Mouse (Mus musculus) kidney, embryonic 16.5 days (tissue): ENCODE measurements around the gene Efna2. TPM values are rescaled to one million over a fixed set of nuclear protein-coding genes. Genes with fewer than 3 reads are reported as not detected.
A peak's percentile ranks its signal among the peaks of the same experiment; 100 is the strongest.
"Not testable (repeated sequence)": the region's sequence is repeated elsewhere in the genome, so short reads cannot be mapped to it uniquely, and the experiment has no call there.

Source experiments
- ATAC-seq: fragments of 200-750 bp; cut with Nextera tagmentation; 2 replicates; pipeline ENCODE4 v1.8.0; 2017; ENCODE audit warnings: moderate TSS enrichment; ENCODE audit not compliant: low FRiP score, low TSS enrichment
- H3K27ac ChIP-seq: fragments of 300-500 bp; sonication (generic); 2 replicates; pipeline ENCODE4 v1.5.1; 2014; ENCODE audit warnings: low read length
- H3K27me3 ChIP-seq: fragments of 300-500 bp; sonication (generic); 2 replicates; pipeline ENCODE4 v1.6.1; 2014; ENCODE audit warnings: low read length, control low read depth, mixed read lengths; ENCODE audit not compliant: insufficient read depth
- H3K36me3 ChIP-seq: fragments of 300-500 bp; sonication (generic); 2 replicates; pipeline ENCODE4 v1.6.1; 2014; ENCODE audit warnings: low read length, control low read depth, mixed read lengths; ENCODE audit not compliant: insufficient read depth
- H3K4me1 ChIP-seq: fragments of 300-500 bp; sonication (generic); 2 replicates; pipeline ENCODE4 v1.6.1; 2014; ENCODE audit warnings: low read length, control low read depth, mixed read lengths; ENCODE audit not compliant: insufficient read depth
- H3K4me2 ChIP-seq: fragments of 300-500 bp; sonication (generic); replicated peaks from 2 replicates; pipeline ENCODE4 v1.6.1; 2014; ENCODE audit warnings: low read depth, low read length
- H3K4me3 ChIP-seq: fragments of 300-500 bp; sonication (generic); 2 replicates; pipeline ENCODE4 v1.5.1; 2014; ENCODE audit warnings: mild to moderate bottlenecking, low read length
- H3K9ac ChIP-seq: fragments of 300-500 bp; sonication (generic); replicated peaks from 2 replicates; pipeline ENCODE4 v1.6.1; 2014; ENCODE audit warnings: low read length
- H3K9me3 ChIP-seq: fragments of 300-500 bp; sonication (generic); 2 replicates; pipeline ENCODE4 v1.6.1; 2016; ENCODE audit warnings: low read length, control low read depth
- WGBS: fragments of 180-500 bp; shearing (Covaris S2); extraction: QIAGEN DNeasy Blood & Tissue Kit; methylation state at CpG from one replicate; pipeline ENCODE4 v1.1.7; 2014; 5-methylcytosine and 5-hydroxymethylcytosine counted together
- polyA plus RNA-seq: library from polyadenylated mRNA; unstranded; fragments of >200 nt; fragmentation: Nextera tagmentation; extraction: Ambion mirVana; gene quantifications from 2 replicates; pipeline ENCODE4 v1.2.1, GENCODE M21; 2015

Efna2 gene
- polyA plus RNA-seq, 1 experiment from 2014 or later: 11.0 TPM

DNA sequence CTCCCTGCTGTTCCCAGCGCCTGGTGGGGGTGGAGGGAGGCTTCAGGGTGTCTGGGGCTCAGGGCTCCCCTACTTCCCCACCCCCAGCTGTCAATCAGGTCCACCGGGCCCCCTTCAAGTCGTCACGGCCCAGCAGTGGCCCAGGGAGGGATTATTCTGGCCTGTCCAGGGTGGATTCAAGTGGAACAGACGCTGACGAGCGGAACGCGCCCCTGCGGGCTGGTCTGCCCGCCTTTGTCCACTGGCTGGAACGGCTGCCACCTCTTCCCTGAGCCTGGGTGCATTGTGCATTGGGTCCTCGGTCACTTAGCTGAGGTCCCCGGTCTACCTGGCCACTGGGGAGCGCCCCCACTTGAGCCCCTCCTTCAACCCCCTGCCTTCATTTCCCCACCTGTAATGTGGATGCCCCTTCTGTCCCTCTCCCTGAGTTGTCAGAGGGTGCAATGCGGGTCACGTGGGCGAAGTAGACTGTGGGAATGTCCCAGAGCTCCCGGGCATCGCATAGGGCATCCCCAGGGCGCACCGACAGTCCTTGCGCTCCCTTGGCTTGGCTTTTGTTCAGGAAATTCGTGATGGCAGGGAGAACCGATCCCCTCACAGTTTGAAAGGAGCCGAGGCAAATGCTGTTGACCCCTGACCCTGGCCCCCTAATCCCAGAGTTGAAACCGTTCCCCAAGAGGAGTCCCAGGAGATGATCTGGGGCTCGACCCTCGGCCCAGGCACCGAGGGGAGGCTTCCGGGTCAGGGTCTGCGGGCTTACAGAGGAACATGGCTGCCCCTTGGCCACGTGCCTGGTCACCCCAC, 17.7 kb downstream of the Efna2 start:
- Histone ChIP-seq H3K9me3 (no peaks in the 10 kb centered on the region), H3K4me2 (no peak overlapping the region), H3K9ac (peak overlapping the region; percentile 44; the same call in 1 of the 2 replicates), H3K27me3 (peaks cover 3% of the 10 kb centered on the region; the same call in 1 of the 2 replicates), H3K27ac (no peak overlapping the region), H3K4me1 (peaks cover 7% of the 10 kb centered on the region), H3K36me3 (no peaks in the 10 kb centered on the region), H3K4me3 (no peak overlapping the region)
- ATAC-seq: peak; percentile 48; the same call in 1 of the 2 replicates
- WGBS: 55% methylated on average over 33 of the region's 33 CpGs

DNA sequence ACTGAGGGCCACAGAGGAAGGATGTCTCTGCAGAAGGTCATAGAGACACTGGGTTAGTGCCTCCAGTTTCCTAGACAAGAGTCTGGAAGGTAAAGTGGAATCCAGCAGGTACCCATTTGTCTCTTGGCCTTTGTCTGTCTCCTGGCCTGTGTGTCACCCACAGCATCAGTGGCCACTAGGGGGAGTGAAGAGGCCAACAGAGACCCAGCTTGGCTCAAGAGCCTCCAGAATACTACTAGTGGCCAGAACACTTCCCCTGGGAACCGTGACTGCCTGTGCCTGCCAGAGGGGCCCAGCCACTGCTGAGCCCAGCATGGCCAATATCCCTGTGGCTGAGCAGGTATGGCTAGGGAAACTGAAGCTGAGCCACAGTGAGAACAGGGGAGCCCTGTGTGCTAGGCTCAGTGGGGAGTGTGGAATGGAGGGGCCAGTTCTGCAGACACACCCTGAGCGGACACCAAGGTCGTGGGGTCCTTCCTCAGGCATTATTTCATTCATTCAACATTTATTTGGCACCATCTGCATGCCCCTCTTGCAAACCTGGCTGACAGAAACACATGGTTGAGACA, 20.2 kb downstream of the Efna2 start:
- no peaks in the 10 kb centered on the region for H3K9me3 ChIP-seq
- peak; percentile 84 for ATAC-seq
- peaks cover 11% of the 10 kb centered on the region for H3K4me1 ChIP-seq
- no peak overlapping the region for H3K4me3 ChIP-seq
- no peak overlapping the region for H3K4me2 ChIP-seq
- no peaks in the 10 kb centered on the region for H3K27me3 ChIP-seq
- H3K9ac ChIP-seq: no peak overlapping the region
- 53% methylated on average over 3 of the region's 3 CpGs for WGBS
- no peaks in the 10 kb centered on the region for H3K36me3 ChIP-seq
- H3K27ac ChIP-seq: no peak overlapping the region

GRCm38 (mm10) chr10:80200485-80200884, 21.2 kb downstream of the Efna2 start:
- Histone ChIP-seq H3K9ac (no peak overlapping the region), H3K27me3 (no peaks in the 10 kb centered on the region), H3K36me3 (no peaks in the 10 kb centered on the region), H3K9me3 (no peaks in the 10 kb centered on the region), H3K27ac (no peak overlapping the region), H3K4me1 (peaks cover 11% of the 10 kb centered on the region), H3K4me2 (no peak overlapping the region), H3K4me3 (no peak overlapping the region)
- no peak for ATAC-seq
- 71% methylated on average over 6 of the region's 6 CpGs for WGBS

- ATAC-seq: no peak
- Histone ChIP-seq H3K9ac (no peak overlapping the region), H3K27ac (no peak overlapping the region), H3K36me3 (no peaks in the 10 kb centered on the region), H3K27me3 (no peaks in the 10 kb centered on the region; the same call in 1 of the 2 replicates), H3K4me1 (peaks cover 9% of the 10 kb centered on the region), H3K4me3 (no peak overlapping the region), H3K9me3 (no peaks in the 10 kb centered on the region), H3K4me2 (no peak overlapping the region)
- 31% methylated on average over 7 of the region's 7 CpGs for WGBS
These were observed 24.8 kb downstream of the Efna2 start for GRCm38 (mm10) chr10:80204055-80204454.

- H3K27me3 ChIP-seq: no peaks in the 10 kb centered on the region; the same call in 1 of the 2 replicates
- H3K9ac ChIP-seq: no peak overlapping the region
- ATAC-seq: no peak
- H3K4me3 ChIP-seq: no peak overlapping the region
- no peak overlapping the region for H3K27ac ChIP-seq
- no peak overlapping the region for H3K4me2 ChIP-seq
- peaks cover 11% of the 10 kb centered on the region for H3K4me1 ChIP-seq
- 79% methylated on average over 1 of the region's 1 CpGs for WGBS
- H3K36me3 ChIP-seq: no peaks in the 10 kb centered on the region
- no peaks in the 10 kb centered on the region for H3K9me3 ChIP-seq
These were observed 27.9 kb downstream of the Efna2 start for GRCm38 (mm10) chr10:80207201-80207600.

- Histone ChIP-seq H3K4me3 (no peak overlapping the region), H3K9ac (no peak overlapping the region), H3K27ac (no peak overlapping the region), H3K4me1 (peaks cover 11% of the 10 kb centered on the region), H3K36me3 (no peaks in the 10 kb centered on the region), H3K27me3 (no peaks in the 10 kb centered on the region; the same call in 1 of the 2 replicates), H3K9me3 (no peaks in the 10 kb centered on the region), H3K4me2 (no peak overlapping the region)
- no peak for ATAC-seq
- 68% methylated on average over 10 of the region's 10 CpGs for WGBS
These were observed 28.4 kb downstream of the Efna2 start for GRCm38 (mm10) chr10:80207676-80208075.

GRCm38 (mm10) chr10:80208248-80208647, 29.0 kb downstream of the Efna2 start:
- no peak for ATAC-seq
- no peak overlapping the region for H3K4me2 ChIP-seq
- H3K9ac ChIP-seq: no peak overlapping the region
- WGBS: 78% methylated on average over 4 of the region's 4 CpGs
- no peak overlapping the region for H3K4me3 ChIP-seq
- H3K36me3 ChIP-seq: no peaks in the 10 kb centered on the region
- H3K27me3 ChIP-seq: no peaks in the 10 kb centered on the region; the same call in 1 of the 2 replicates
- peaks cover 11% of the 10 kb centered on the region for H3K4me1 ChIP-seq
- no peaks in the 10 kb centered on the region for H3K9me3 ChIP-seq
- H3K27ac ChIP-seq: no peak overlapping the region

GRCm38 (mm10) chr10:80208841-80209371, 29.6 kb downstream of the Efna2 start:
- H3K4me3 ChIP-seq: no peak overlapping the region
- peak overlapping the region; percentile 31 for H3K9ac ChIP-seq
- 11% methylated on average over 24 of the region's 24 CpGs for WGBS

DNA sequence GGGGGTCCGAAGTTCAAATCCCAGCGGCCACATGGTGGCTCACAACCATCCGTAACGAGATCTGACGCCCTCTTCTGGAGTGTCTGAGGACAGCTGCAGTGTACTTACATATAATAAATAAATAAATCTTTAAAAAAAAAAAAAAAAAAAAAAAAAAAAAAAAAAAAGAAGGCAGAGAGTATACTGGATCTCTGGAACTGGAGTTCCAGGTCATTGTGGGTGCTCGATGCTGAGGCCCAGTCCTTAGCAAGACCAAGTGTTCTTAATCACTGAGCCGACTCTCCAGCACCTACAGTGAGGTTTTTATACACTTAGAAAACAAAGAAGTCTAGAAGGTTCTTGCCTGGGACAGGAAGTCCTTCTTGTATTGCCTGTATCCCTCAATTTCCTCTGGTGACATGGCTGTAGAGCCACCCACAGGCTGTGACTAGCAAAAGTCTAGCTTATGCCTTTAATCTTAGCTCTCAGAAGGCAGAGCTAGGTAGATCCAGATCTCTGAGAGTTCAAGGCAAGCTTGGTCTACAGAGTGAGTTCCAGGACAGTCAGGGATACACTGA, 32.3 kb downstream of the Efna2 start:
- H3K9ac ChIP-seq, H3K27ac ChIP-seq, H3K4me1 ChIP-seq, H3K27me3 ChIP-seq, H3K4me2 ChIP-seq, H3K9me3 ChIP-seq, H3K36me3 ChIP-seq, ATAC-seq, H3K4me3 ChIP-seq: not testable (repeated sequence)
- WGBS: 83% methylated on average over 5 of the region's 7 CpGs

More at GRCm38 (mm10) chr10:80208841-80209371, 29.6 kb downstream of the Efna2 start:
- ATAC-seq: 0 out of 2 replicates have a peak, but pooled peaks have one; percentile 18
- H3K36me3 ChIP-seq: no peaks in the 10 kb centered on the region
- H3K27ac ChIP-seq: no peak overlapping the region
- H3K4me2 ChIP-seq: peak overlapping the region; percentile 32; the same call in 1 of the 2 replicates
- H3K4me1 ChIP-seq: peaks cover 11% of the 10 kb centered on the region
- H3K9me3 ChIP-seq: no peaks in the 10 kb centered on the region
- H3K27me3 ChIP-seq: no peaks in the 10 kb centered on the region; the same call in 1 of the 2 replicates
